Mouse (Mus musculus) heart, embryonic 14.5 days (tissue): Measurements from ENCODE around the gene Rab14. TPM values are rescaled to one million over a fixed set of nuclear protein-coding genes. Genes with fewer than 3 reads are reported as not detected.

Experiments
- ATAC-seq: fragments of 200-750 bp; cut with Nextera tagmentation; 2 replicates; pipeline ENCODE4 v1.8.0; 2017; ENCODE audit warnings: low read depth, moderate TSS enrichment; ENCODE audit not compliant: insufficient number of reproducible peaks, insufficient read depth, low FRiP score
- H3K27ac ChIP-seq, 2 experiments: fragments of 200-500 bp in 1 of 2; fragments of 300-500 bp in 1 of 2; sonication (generic) in 1 of 2; replicated peaks in 1 of 2; 2 replicates each; pipeline ENCODE4 v1.5.1; 2012 to 2014; ENCODE audit warnings: low read depth in 2 of 2, low read length in 2 of 2, control low read depth in 1 of 2, mild to moderate bottlenecking in 1 of 2, mixed read lengths in 1 of 2; ENCODE audit not compliant: control insufficient read depth in 1 of 2, insufficient read depth in 1 of 2
- H3K27me3 ChIP-seq: fragments of 300-500 bp; sonication (generic); 2 replicates; pipeline ENCODE4 v1.6.1; 2014; ENCODE audit warnings: mild to moderate bottlenecking, low read length, control low read depth; ENCODE audit not compliant: control insufficient read depth, insufficient read depth
- H3K36me3 ChIP-seq: fragments of 300-500 bp; sonication (generic); 2 replicates; pipeline ENCODE4 v1.6.1; 2014; ENCODE audit warnings: mild to moderate bottlenecking, control low read depth, low read length, mixed read lengths; ENCODE audit not compliant: control insufficient read depth, insufficient read depth
- H3K4me1 ChIP-seq, 2 experiments: fragments of 200-500 bp in 1 of 2; fragments of 300-500 bp in 1 of 2; sonication (generic) in 1 of 2; 2 replicates each; pipeline ENCODE4 v1.6.1; 2012 to 2014; ENCODE audit warnings: low read length in 2 of 2, control low read depth in 1 of 2, mixed read lengths in 1 of 2; ENCODE audit not compliant: control insufficient read depth in 2 of 2, insufficient read depth in 2 of 2
- H3K4me2 ChIP-seq: fragments of 300-500 bp; sonication (generic); 2 replicates; pipeline ENCODE4 v1.6.1; 2014; ENCODE audit warnings: mild to moderate bottlenecking, low read length
- H3K4me3 ChIP-seq, 2 experiments: fragments of 200-500 bp in 1 of 2; fragments of 300-500 bp in 1 of 2; sonication (generic) in 1 of 2; 2 replicates each; pipeline ENCODE4 v1.5.1; 2012 to 2014; ENCODE audit warnings: low read length in 2 of 2, mild to moderate bottlenecking in 2 of 2, control low read depth in 1 of 2, low read depth in 1 of 2, moderate library complexity in 1 of 2; ENCODE audit not compliant: control insufficient read depth in 1 of 2, insufficient read depth in 1 of 2
- H3K9ac ChIP-seq: fragments of 300-500 bp; sonication (generic); 2 replicates; pipeline ENCODE4 v1.6.1; 2014; ENCODE audit warnings: mild to moderate bottlenecking, low read length
- H3K9me3 ChIP-seq: fragments of 300-500 bp; sonication (generic); 2 replicates; pipeline ENCODE4 v1.6.1; 2016; ENCODE audit warnings: low read length, control low read depth; ENCODE audit not compliant: control insufficient read depth
- WGBS: fragments of 180-500 bp; shearing (Covaris S2); extraction: QIAGEN DNeasy Blood & Tissue Kit; methylation state at CpG from one replicate; pipeline ENCODE4 v1.1.7; 2014; 5-methylcytosine and 5-hydroxymethylcytosine counted together
- polyA plus RNA-seq: library from polyadenylated mRNA; unstranded; fragments of >200 nt; fragmentation: Nextera tagmentation; extraction: Ambion mirVana; gene quantifications from 2 replicates; pipeline ENCODE4 v1.2.1, GENCODE M21; 2014

The Rab14 gene
- polyA plus RNA-seq, 1 experiment from 2014 or later = 262 TPM

GRCm38 (mm10) chr2:35230215-35230614, 29.3 kb upstream of the Rab14 start:
- no peak for ATAC-seq
- 25% methylated on average over 8 of the region's 8 CpGs for WGBS
- no peak overlapping the region for H3K4me3 ChIP-seq
- no peaks in the 10 kb centered on the region for H3K36me3 ChIP-seq
- no peak overlapping the region for H3K9ac ChIP-seq
- peaks cover 20 to 39% of the 10 kb centered on the region in 2 experiments for H3K4me1 ChIP-seq
- H3K4me2 ChIP-seq = no peak overlapping the region
- no peaks in the 10 kb centered on the region for H3K27me3 ChIP-seq
- H3K27ac ChIP-seq = no peak overlapping the region
- no peaks in the 10 kb centered on the region for H3K9me3 ChIP-seq

- Histone ChIP-seq H3K4me2 (no peak overlapping the region), H3K9ac (no peak overlapping the region), H3K36me3 (no peaks in the 10 kb centered on the region), H3K9me3 (no peaks in the 10 kb centered on the region), H3K4me3 (no peak overlapping the region), H3K27ac (no peak overlapping the region), H3K4me1 (peaks cover 13 to 25% of the 10 kb centered on the region in 2 experiments), H3K27me3 (no peaks in the 10 kb centered on the region)
- ATAC-seq = no peak
- WGBS = 58% methylated on average over 4 of the region's 4 CpGs
Observed at GRCm38 (mm10) chr2:35228145-35228544, 27.2 kb upstream of the Rab14 start.

- WGBS = 84% methylated on average over 15 of the region's 15 CpGs
Observed at GRCm38 (mm10) chr2:35224285-35224684, 23.4 kb upstream of the Rab14 start.

GRCm38 (mm10) chr2:35222822-35223391, 22.0 kb upstream of the Rab14 start:
- WGBS = 69% methylated on average over 6 of the region's 6 CpGs
- no peaks in the 10 kb centered on the region for H3K36me3 ChIP-seq
- ATAC-seq = no peak

More at GRCm38 (mm10) chr2:35224285-35224684, 23.4 kb upstream of the Rab14 start:
- Histone ChIP-seq H3K9me3 (no peaks in the 10 kb centered on the region), H3K4me1 (no peaks in the 10 kb centered on the region), H3K4me2 (no peak overlapping the region), H3K27ac (no peak overlapping the region), H3K36me3 (no peaks in the 10 kb centered on the region), H3K9ac (no peak overlapping the region), H3K4me3 (no peak overlapping the region), H3K27me3 (no peaks in the 10 kb centered on the region)
- ATAC-seq = no peak

GRCm38 (mm10) chr2:35218736-35219135, 17.8 kb upstream of the Rab14 start:
- no peaks in the 10 kb centered on the region; the same call in 1 of the 2 replicates for H3K9me3 ChIP-seq
- H3K4me2 ChIP-seq = no peak overlapping the region
- no peak for ATAC-seq
- no peak overlapping the region for H3K4me3 ChIP-seq
- H3K4me1 ChIP-seq = peaks cover 0 to 2% of the 10 kb centered on the region in 2 experiments; a peak in 1 of 4 replicates
- H3K36me3 ChIP-seq = no peaks in the 10 kb centered on the region
- H3K27ac ChIP-seq = no peak overlapping the region
- H3K27me3 ChIP-seq = no peaks in the 10 kb centered on the region
- 95% methylated on average over 3 of the region's 3 CpGs for WGBS
- no peak overlapping the region for H3K9ac ChIP-seq

More at GRCm38 (mm10) chr2:35222822-35223391, 22.0 kb upstream of the Rab14 start:
- Histone ChIP-seq H3K27me3 (no peaks in the 10 kb centered on the region), H3K4me2 (no peak overlapping the region), H3K4me1 (no peaks in the 10 kb centered on the region), H3K9ac (no peak overlapping the region), H3K4me3 (no peak overlapping the region), H3K9me3 (no peaks in the 10 kb centered on the region), H3K27ac (no peak overlapping the region)

- 68% methylated on average over 2 of the region's 2 CpGs for WGBS
- H3K4me3 ChIP-seq = no peak overlapping the region
- no peaks in the 10 kb centered on the region for H3K27me3 ChIP-seq
- H3K27ac ChIP-seq = no peak overlapping the region
- H3K4me1 ChIP-seq = peaks cover 0 to 2% of the 10 kb centered on the region in 2 experiments; a peak in 1 of 4 replicates
- no peak overlapping the region for H3K9ac ChIP-seq
- H3K4me2 ChIP-seq = no peak overlapping the region
- ATAC-seq = no peak
- no peaks in the 10 kb centered on the region; the same call in 1 of the 2 replicates for H3K9me3 ChIP-seq
- H3K36me3 ChIP-seq = no peaks in the 10 kb centered on the region
Observed at GRCm38 (mm10) chr2:35216701-35217100, 15.8 kb upstream of the Rab14 start.

GRCm38 (mm10) chr2:35215363-35215762, 14.4 kb upstream of the Rab14 start:
- Histone ChIP-seq H3K4me2 (no peak overlapping the region), H3K27me3 (no peaks in the 10 kb centered on the region), H3K36me3 (no peaks in the 10 kb centered on the region), H3K4me3 (no peak overlapping the region), H3K27ac (no peak overlapping the region), H3K9ac (no peak overlapping the region), H3K9me3 (no peaks in the 10 kb centered on the region; the same call in 1 of the 2 replicates), H3K4me1 (peaks cover 0 to 2% of the 10 kb centered on the region in 2 experiments; a peak in 1 of 4 replicates)
- WGBS = 82% methylated on average over 14 of the region's 14 CpGs
- ATAC-seq = no peak; the same call in 1 of the 2 replicates
